Mouse (Mus musculus): Measurements from ENCODE around the gene Dhdh. TPM values are rescaled to one million over a fixed set of nuclear protein-coding genes. Genes with fewer than 3 reads are reported as not detected.
"Not testable (repeated sequence)": the region's sequence is repeated elsewhere in the genome, so short reads cannot be mapped to it uniquely, and the experiment has no call there.

Gene Dhdh
- total RNA-seq, 2 experiments from 2014 or later: 0.42 to 1.6 TPM

DNA sequence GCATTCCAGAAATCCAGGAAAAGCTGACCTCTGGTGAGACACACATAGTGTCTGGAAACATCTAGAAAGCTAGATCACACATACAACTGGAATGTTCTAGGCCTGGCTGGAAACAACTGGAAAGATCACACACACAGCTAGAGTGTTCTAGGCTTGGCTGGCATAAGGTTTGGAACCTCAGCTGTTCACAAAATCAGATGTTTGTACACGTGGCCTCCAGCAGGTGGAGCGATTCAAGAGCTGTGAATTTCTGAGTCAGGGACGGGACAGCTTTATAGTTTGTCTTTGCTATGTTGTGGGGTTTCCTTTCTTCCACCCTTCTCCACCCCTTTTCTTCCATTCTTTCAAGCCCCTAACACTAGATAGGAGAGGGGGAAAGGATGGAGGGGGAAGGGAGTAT lies 11.6 kb downstream of the Dhdh start:
- peak; percentile 84 for ATAC-seq (replicated peaks; ENCODE audit: low FRiP score, poor library complexity, severe bottlenecking)

DNA sequence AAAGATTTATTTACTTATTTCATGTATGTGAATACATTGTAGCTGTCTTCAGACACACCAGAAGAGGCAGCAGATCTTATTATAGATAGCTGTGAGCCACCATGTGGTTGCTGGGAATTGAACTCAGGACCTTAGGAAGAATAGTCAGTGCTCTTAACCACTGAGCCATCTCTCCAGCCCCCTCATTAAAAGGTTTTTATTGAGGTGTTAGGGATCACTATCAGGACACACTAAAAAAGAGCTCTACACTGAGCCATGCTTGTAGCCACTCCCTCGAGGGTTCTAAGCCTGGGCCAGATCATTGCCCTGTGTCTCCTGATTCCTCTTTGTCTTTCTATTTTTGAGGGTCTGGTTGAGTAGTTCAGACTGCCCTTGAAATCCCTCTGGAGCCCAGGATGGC lies 12.2 kb downstream of the Dhdh start:
- ATAC-seq (replicated peaks; ENCODE audit: low FRiP score, poor library complexity, severe bottlenecking): no peak

DNA sequence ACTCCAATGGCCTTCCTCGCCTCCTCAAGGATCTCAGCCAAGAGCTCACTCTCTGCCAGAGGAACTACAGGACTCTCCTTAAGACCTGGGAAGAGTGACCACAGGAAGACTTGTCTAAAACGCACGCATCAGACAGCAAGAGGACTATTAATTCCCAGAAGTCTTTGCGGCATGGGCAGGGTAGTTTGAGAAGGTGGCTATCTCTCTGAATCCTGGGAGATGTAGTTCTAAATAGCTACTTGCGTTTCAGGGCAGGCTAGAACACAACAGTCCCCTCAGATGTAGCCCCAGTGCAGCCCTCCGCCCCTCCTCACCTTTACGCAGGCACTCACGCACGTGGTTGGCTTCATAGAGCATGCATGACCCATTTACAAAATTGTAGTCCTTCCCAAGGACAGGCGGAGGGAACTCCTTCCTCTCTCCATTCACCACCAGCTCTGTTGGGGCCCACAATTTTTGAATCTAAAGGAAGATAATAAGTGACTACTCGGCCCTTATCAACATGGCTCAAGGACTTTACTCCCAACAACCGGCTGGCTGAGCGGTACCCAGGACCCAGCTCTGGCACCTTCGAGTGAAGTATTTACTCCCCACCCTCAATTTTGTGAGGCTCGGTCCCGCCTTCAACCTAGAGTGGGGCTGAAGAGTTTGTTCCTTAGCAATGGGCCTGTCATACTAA lies 13.2 kb downstream of the Dhdh start:
- no peak for ATAC-seq (replicated peaks; ENCODE audit: low FRiP score, poor library complexity, severe bottlenecking)

DNA sequence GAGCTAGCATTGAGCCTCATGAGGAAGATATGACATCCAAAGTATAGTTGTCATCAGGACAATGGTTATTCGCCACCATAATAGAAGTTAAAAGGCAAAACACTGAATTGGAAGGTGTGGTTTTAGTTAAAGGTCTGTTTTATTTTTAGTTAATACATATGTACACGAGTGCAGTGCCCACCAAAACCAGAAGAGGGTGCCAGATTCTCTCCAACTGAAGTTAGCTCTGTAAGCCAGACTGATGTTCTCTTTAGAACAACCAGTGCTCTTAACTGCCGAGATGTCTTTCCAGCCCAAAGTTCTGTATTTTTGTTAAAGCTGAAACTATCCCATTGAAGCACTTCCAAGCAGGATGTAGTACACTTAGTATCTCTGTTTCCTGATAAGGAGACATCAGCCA lies 17.7 kb downstream of the Dhdh start:
- ATAC-seq (replicated peaks; ENCODE audit: low FRiP score, poor library complexity, severe bottlenecking): peak; percentile 72

DNA sequence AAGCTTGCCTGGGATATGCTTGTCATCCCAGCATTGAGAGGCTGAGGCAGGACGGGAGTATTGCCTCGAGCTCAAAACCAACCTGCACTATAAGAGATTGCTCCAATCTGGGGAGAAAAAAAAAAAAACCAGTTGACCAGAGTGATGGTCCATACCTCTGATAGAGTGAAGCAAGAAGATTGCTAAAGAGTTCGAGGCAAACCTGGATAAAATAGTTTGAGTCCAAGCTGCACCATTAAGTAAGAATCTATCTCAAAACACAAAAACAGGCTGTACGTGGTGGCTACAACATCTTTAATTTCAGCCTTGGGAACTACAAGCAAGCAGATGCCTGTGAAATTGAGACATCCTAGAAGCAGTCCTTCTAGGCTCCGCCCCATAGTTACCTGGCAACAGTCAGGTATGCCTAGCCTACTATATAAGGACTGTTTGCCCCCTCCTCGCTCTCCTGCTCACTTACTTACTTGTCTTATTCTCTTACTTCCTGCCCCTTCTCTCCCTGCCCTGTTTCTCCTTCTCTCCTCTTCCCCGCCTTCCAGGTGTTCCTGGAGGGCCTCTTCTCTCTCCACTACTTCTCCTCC lies 21.4 kb downstream of the Dhdh start:
- peak; percentile 37 for ATAC-seq (replicated peaks; ENCODE audit: low FRiP score, poor library complexity, severe bottlenecking)

DNA sequence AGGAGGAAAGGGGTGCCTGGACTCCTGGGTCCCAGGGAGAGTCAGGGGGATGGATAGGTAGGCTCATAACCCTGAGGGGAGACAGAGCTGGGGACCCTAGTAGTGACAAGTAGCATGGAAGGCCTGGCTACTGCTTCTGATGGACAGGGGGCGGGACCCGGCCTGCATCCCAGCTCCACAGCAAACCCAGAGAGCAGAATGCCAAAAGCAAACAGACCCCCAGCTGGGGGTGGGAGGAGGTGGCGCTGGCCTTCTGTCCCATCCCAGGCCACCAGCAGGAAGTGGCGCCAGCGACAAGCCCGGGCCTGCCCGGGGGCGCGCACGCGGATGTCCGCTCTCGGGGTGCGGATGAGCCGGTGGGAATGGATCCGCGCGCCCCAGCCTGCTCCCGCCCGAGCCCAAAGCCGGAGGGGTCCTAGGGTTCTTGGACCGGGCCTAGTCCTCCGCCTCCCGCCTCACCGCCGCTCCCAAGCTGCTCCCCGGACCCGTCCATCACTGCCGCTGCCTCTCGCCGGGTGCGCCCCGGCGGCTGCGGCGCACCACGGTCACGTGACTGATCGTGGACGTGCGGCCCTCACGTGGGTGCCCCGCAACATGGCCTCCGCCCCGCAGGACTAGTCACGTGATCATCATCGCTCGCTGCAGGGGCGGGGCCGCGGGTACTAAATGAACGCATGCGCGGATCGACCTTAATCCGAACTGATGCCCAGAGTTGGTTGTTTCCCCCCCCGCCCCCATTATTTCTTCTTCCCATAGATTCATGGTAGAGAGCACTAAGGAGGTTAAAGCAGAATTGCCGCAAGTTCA lies 22.1 kb downstream of the Dhdh start, which contains the start of gene Bax:
Gene Bax (minus strand): TSS at position 616 of the 807 bp plus-strand sequence.
- ATAC-seq (replicated peaks; ENCODE audit: low FRiP score, poor library complexity, severe bottlenecking): peak; percentile 88

DNA sequence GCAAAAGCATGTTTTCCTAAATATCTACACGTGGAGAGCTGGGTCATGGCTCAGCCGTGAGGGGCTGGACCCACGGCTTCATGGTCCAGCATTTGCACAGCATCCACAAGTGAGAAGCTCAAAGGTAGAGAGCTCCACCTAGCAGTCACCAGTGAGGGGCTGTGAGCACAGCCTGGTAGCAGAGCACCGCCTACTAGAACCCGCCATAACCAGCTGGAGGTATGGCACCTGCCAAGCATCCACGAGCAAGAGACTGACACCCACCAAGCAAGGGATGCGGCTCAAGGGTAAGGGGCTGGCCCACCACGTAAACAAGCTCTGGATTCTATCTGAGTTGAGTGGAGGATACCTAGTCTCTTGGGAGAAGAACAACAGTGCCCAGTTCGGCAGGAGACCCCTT lies 23.1 kb downstream of the Dhdh start:
- ATAC-seq (replicated peaks; ENCODE audit: low FRiP score, poor library complexity, severe bottlenecking): no peak

DNA sequence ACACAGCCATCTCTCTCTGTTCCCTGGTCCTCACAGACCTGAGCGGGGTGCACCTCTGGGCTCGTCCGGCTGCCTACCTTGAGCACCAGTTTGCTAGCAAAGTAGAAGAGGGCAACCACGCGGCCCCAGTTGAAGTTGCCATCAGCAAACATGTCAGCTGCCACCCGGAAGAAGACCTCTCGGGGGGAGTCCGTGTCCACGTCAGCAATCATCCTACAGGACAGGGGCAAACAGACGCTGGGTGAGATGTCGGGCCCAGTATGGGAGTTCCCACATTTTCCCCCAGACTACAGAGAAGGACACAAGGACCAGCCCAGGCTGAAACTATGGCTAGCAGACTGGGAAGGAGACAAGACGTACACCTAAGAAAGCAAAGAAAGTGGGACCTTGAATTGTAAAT lies 23.5 kb downstream of the Dhdh start:
- no peak for ATAC-seq (replicated peaks; ENCODE audit: low FRiP score, poor library complexity, severe bottlenecking)

DNA sequence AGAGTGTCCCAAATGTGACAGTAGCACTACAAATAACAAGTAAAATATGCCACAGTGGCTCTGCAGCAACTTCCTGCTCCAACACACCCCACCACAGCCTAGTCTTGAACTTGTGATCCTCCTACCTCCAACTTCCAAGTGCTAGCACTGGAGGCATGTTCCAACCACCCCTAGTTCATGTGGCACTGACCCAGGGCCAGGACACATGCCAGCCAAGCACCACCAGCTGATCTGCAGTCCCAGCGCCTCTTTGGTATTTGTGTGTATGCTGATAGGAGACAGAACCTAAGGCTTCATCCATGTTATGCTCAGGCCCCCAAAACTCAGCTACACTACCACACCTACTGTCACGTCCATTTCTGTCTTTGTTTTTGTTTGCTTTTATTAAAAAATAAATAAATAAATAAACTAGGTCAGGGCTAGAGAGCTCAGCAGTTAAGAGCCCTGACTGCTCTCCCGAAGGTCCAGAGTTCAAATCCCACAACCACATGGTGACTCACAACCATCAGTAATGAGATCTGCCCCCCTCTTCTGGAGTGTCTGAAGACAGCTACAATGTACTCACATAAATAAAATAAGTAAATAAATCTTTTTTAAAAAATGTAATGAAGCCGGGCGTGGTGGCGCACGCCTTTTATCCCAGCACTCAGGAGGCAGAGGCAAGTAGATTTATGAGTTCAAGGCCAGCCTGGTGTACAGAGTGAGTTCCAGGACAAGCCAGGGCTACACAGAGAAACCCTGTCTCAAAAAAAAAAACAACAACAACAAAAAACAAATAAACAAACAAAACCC lies 24.4 kb downstream of the Dhdh start:
- no peak for ATAC-seq (replicated peaks; ENCODE audit: low FRiP score, poor library complexity, severe bottlenecking)

DNA sequence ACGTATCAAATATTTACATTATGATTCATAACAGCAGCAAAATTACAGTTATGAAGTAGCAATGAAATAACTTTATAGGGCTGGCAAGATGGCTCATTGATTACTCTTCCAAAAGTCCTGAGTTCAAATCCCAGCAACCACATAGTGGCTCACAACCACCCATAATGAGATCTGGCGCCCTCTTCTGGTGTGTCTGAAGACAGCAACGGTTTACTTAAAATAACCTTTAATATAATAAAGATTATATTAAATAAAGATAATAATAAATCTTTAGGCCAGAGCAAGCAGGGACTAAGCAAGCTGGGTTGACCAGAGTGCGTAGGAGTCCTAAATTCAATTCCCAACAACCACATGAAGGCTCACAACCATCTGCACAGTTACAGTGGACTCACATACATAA lies 25.7 kb downstream of the Dhdh start:
- ATAC-seq (replicated peaks; ENCODE audit: low FRiP score, poor library complexity, severe bottlenecking): not testable (repeated sequence)

DNA sequence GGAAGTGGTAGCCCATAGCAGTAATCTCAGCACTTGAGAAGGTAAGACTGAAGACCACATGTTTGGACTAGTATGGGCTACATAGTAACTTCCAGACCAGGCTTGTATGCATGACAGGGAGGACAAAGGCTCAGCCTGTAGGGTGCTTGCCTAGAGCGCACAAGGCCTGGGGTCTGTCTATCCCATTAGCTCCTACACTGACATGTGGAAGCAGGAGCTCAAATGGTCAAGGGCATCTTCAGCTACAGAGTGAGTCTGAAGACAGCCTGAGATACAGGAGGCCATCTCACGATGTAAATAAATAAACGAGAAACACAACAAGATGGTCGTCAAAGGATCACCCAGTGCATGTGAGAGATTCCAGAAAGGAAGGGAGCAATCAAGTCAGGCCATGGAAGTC lies 26.3 kb downstream of the Dhdh start:
- no peak for ATAC-seq (replicated peaks; ENCODE audit: low FRiP score, poor library complexity, severe bottlenecking)

DNA sequence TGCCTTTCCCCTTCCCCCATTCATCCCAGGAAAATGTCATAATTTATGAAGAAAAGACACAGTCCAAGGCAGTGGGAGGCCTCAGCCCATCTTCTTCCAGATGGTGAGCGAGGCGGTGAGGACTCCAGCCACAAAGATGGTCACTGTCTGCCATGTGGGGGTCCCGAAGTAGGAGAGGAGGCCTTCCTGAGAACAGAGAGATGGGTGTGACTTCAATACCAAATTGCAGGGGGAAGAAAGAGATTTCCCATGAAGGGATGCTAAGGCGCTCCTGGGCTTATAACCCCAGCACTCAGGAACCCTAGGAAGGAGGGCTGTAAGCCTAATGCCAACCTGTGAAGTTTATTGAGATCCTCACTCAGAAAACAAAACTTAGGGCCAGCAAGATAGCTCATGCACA lies 26.8 kb downstream of the Dhdh start:
- no peak for ATAC-seq (replicated peaks; ENCODE audit: low FRiP score, poor library complexity, severe bottlenecking)

DNA sequence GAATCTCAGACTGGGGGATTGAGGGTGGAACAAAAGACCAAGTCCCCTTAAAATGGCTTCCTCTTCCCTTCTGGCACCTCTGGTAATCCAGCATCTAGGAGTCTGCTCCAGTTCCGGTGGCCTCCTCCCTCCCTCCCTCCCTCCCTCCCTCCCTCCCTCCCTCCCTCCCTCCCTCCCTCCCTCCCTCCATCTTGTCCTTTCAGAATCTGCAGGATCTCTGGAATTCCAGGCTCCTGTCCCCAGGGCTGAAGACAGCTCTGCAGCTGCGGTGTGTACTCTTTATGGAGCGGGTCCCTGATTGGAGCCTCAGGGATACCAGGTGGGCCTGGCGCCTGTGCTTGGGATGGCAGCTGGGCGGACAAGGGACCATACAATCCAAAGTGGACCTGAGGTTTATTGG lies 27.3 kb downstream of the Dhdh start:
- peak; percentile 31 for ATAC-seq (replicated peaks; ENCODE audit: low FRiP score, poor library complexity, severe bottlenecking)

DNA sequence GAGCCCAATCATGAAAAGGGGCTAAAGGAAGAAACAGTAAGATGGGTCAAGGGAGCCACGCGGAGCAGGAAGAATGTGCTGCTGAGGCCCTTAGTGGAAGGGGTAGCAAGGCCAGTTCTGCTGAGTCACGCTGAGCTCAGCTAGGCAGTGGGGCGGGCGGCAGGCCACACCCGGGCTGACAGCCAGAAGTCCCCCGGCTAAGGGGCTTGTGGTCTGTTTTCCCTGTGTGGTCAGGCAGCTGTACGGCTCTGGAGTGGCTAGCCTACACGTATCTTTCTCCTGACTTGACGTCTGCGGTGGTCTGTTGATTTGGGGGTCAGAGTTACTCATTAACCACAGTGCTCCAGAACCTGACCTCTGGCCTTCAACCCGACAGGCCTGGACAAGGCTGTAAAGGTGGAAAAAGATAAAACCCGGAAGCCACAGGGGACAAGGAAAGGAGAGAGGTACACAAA lies 27.7 kb downstream of the Dhdh start:
- ATAC-seq (replicated peaks; ENCODE audit: low FRiP score, poor library complexity, severe bottlenecking): peak; percentile 81

DNA sequence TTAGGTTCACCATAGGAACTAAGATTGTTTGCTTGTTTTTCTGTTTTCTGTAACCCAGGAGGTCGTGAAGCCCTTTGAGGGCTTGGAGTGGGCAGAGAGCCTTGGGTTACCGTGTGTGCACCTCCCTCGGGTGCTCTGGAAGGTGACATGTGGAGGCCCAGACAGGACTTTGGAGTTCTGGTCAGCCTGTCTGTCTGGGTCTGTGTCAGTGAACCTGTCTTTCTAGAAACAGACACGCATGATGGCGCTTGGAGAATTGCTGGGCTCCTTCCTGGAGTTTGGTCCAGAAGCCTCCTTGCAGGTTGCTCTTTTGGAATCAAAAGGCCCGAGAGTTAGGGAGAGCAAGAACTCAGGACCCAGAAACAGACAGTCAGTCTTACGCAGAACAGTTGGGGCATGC lies 28.2 kb downstream of the Dhdh start:
- peak; percentile 25 for ATAC-seq (replicated peaks; ENCODE audit: low FRiP score, poor library complexity, severe bottlenecking)

DNA sequence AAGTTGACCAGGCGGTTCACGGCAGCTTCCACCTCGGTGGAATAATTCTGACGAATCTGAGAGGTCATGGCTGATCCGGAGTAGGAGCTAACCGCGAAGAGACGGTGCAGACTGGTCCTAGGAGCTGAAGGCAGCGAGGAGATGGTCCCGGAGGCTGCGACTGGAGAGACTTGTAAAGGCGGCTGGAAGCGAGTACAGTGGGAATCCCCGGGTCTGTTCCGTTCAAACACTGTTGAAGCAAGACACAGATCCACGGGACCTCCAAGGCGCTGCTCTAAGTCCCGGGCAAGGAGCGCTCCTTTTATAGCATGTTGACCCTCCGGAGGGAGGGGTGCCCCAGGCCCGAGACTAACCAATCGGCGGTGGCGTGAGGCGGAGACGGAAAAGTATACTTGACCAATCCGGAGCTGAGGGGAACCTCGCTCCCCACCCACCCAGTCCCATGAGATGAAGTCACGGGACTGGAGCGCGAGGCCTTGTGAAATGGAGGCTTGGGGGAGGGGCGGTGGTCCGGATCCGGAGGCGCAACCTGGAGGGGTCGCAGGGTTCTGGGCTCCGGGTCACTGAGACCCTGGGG lies 29.0 kb downstream of the Dhdh start, which contains the start of gene Ftl1:
Gene Ftl1 (minus strand): TSS at position 321 of the 577 bp plus-strand sequence.
- peak; percentile 88 for ATAC-seq (replicated peaks; ENCODE audit: low FRiP score, poor library complexity, severe bottlenecking)

DNA sequence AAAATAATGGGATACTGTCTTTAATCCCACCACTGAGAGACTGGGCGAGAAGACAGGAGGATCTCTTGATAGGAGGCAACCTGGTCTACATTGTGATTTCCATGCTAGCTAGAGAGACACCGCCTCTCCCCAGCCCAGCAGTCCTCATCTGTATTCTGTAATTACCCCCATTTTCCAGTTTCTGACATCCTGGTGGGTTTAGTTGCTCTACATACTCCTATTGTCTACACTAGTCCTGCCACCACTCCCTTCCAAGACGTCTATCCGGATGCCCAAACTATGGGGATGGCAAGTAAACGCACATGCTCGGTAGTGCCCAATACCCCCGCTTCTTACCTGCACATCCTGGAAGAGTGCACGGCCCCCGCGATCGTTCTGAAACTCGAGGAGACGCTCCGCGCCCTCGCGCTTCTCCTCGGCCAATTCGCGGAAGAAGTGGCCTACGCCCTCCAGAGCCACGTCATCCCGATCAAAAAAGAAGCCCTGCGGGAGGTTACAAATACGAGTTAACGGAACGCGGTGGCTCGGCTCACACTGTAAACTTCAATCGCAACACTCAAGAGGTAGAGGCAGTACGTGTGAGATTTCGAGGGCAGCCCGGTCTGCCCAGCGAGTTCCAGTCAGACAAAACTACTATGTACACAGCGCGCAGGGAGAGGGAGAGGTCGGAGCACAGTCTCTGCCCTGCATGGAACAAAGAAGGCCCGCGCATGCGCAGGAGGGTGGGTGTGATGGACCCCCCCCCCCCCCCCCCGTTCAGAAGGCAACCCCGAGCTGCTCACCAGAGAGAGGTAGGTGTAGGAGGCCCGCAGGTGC lies 29.6 kb downstream of the Dhdh start:
- ATAC-seq (replicated peaks; ENCODE audit: low FRiP score, poor library complexity, severe bottlenecking): peak; percentile 23; the same call in 1 of the 2 replicates

DNA sequence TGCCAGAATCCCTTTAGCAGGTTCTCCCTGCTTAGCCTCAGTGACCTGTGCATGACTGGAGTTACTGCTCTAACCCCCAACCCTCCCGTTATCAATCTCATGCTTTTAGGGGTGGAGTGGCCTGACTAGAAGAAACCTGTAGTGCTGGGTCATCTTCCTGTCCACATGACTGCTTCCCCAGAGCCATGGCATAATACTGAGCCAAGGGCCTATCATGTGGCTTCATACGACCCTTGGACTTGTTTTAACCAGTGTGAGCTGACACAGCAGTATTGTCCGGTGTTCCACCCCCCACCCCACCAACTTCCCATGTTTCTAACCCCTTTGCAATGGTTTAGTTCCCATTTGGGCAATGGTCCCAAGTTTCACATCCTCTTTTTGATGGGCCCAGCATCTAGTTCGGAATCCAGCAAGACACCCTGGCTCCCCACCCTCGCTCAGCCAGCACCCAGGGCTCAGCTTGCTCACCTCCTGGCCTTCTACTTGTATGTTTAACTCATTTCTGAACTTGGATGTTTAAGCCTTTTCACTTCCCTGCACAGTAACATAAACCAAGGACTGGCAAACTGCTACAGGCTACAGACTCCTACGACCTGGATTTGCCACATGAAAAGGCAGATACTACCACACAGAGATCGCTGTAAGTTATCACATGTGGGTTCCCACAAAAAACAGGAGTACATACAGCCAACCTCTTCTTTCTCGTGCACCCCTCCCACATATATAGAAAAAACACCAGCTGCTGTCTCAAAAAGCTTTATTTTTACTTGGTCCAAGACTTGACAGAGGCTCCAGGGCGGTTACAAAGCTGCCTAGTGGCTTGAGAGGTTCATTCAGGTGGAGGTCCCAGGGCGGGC lies 31.2 kb downstream of the Dhdh start:
- ATAC-seq (replicated peaks; ENCODE audit: low FRiP score, poor library complexity, severe bottlenecking): no peak
